Mouse (Mus musculus) mouse trophoblast stem cell (cell line): ENCODE results near the gene Cnst.

Experiments
- in situ Hi-C, 2 experiments: fragments of 300-500 bp; cut with MseI, MboI; formaldehyde crosslinking; loops; 2 replicates in 1 of 2; 3 replicates in 1 of 2; pipeline ENCODE4 v1.15.1; 2025

The Cnst gene

DNA sequence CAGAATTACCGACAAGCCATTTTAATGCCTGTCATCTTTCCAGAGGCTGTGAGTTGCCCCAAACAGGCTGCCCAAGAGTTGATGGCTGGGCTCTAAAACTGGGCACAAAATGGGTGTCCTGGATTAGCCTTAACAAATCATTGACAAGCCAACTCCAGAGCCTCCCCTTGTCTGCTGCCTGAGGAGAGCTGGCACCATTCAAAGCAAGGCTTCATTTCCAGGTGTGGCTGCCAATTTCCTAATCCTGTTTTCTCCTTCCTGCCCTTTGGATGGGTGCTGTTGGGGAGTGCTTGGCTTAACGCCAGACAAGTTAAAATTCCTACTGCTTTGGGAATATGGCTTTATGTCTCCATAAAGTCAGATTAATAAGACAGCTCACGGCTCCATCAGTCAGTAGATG lies 98.0 kb downstream of the Cnst start:
- in situ Hi-C loops, result loop anchor here (10.0 kb wide), 1 partner anchor 91 kb away; no protein-coding TSS in a partner anchor

DNA sequence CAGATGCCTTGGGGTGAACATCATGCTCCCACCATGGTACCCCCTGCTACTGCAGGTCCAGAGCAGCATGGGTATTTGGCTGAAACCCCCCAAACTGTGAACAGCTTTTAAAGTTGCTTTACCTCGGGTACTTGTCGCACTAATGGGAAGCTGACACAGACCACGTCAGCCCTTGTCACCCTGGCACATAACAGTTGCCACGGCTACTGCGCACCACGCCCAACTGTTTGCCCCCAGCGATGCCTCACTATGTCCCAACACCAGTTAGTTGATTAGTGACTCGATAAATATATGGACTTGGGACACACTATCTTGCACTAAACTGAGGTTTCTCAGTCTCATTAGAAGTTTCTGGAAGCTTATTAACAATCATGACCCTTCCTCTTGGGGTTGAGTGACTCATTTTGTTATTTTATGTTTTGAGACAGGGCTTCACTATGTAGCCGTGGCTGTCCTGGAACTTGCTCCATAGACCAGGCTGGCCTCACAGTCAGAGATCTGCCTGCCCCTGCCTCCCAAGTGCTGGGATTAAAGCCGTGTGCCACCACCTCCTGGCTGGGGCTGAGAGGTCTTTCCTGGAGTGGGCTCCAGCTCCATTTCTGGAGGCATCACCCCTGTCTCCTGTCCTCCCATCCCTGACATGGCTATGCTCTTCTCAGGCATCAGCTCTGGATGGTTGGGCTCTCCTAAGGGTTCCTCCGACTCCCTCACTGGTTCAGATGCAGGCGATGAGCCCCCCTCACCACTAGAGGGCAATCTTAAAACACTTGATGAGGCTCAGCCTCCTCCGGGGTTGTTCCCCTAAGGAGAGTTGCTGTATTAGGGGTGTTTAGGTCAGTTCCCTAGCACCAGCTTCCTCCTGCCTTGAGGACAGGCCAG lies 99.2 kb downstream of the Cnst start:
- in situ Hi-C loops, result loop anchor here (10.0 kb wide), 1 partner anchor 89 kb away; no protein-coding TSS in a partner anchor

DNA sequence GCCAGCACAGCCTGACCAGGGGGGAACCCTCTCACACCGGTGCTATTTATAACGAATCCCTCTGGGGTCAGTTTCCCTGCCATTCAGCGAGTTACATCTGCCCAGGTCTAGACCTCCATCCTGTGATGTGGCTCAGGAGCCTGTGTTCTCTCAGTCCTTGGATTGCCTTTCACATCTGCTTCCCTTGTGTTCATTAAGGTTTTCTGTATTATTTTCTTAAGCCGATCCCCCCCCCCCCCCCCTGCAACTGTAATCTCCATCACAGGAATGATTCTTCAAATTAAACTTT lies 99.8 kb downstream of the Cnst start:
- in situ Hi-C loops, result loop anchor here (10.0 kb wide), 1 partner anchor 89 kb away; no protein-coding TSS in a partner anchor

DNA sequence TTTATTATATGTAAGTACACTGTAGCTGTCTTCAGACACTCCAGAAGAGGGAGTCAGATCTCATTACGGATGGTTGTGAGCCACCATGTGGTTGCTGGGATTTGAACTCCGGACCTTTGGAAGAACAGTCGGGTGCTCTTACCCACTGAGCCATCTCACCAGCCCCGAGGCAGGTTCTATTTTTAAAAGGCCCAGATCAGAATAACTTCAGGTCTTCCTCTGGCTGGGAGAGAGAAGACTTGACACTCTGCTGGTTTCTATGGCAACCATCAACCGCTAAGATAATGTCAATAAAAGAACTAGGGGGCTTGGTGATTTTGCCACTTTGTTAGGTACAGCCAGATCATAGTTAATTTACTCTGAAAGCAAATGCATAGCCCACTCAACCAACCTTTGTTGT lies 102.5 kb downstream of the Cnst start:
- in situ Hi-C loops, result loop anchor here (10.0 kb wide), 1 partner anchor 86 kb away; no protein-coding TSS in a partner anchor

DNA sequence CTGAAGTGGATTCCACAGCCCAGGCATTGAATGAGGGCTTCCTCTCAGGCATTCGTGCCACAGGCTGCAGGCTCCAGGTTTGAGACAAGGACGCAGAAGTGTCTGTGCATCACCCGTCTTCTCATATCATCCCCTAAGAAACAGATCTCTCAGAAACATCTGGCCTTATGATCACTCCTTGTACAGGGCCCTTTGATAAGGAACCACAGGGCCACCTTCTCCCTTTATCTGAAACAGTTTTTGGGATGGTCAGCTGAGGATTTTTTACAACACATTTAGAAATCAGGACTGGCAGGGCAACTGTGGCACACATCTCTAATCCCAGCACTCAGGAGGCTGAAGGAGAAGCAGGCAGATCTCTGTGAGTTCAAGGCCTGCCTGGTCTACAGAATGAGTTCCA lies 103.2 kb downstream of the Cnst start:
- in situ Hi-C loops, result loop anchor here (10.0 kb wide), 1 partner anchor 85 kb away; no protein-coding TSS in a partner anchor

DNA sequence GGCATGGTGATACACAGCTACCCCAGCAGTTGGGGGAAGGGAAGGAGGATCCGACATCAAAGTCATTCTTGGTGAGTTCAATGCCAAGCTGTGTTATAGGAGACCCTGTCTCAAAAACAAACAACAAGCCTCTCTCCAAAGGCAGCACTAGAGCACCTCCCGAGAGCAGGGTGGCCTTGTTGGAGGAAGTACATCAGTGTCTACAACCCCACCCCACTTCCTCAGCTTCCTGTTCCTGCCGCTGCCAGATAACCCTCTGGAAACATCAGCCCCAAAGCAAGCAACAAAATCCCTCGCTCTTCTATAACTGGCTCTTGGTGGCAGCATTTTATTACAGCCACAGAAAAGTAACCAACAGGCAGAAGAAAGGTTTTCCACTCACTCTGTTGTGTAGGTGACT lies 104.1 kb downstream of the Cnst start:
- in situ Hi-C loops, result no loop called here

DNA sequence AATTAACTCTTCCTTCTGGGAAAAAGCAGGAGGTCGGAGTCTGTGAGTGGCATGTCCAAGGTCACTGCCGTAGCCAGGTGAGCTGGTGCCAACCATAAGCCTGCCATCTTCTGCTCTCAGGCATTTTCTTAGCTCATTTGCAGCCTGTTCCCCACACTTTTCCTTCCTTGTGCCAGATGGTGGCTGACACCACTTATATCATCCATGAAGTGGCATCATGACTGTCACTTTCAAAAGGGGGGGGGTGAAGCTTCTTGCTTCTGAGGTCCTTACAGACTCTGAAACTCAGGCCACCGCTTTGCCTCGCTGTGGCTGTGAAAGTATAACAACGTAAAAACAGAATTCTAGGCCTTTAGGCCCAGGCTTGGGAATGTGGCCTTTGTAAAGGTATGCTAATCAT lies 105.1 kb downstream of the Cnst start:
- in situ Hi-C loops, result no loop called here

DNA sequence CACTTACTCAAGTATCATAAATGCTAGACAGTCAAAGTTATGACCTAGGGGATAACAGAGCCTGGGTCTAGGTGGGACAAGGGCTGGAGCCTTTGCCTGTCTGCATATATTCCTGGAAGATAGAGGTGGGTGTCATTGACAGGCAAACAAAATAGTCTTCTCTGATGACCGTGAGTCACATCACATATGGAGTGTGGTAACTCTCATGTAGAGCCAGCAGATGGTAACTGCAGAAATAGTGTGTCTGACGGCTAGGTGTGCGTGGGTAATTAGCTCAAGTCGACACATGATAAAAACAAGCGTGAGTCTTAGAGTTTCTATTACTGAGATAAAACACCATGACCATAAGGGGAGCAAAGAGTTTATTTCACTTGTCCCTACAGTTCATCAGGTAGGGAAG lies 116.9 kb downstream of the Cnst start:
- in situ Hi-C loops, result no loop called here

DNA sequence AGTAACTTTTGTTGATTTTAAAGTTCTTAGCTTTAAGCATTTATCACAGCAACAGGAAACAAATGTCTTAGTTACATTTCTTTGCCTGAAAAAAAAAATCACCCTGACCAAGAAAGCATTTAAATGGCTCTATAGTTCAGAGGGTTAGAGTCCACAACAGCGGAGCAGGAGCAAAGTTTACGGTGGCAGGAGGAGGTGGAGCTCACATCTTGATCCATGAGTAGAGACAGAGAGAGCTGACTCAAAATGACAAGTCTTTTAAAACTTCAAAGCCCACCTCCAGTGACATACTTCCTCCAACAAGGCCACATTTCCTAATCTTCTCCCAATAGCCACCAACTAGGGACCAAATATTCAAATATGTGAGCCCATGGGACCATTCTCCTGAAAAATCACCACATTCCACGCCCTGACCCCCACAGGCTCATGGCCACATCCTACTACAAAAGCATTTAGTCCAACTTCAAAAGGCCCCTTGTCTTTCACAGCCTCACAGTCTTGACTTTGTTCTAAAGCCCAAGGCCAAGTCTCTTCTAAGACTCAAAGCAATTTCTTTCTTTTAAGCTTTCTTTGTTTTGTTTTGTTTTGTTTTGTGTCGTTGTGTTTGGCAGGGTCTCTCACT lies 118.2 kb downstream of the Cnst start:
- in situ Hi-C loops, result no loop called here

DNA sequence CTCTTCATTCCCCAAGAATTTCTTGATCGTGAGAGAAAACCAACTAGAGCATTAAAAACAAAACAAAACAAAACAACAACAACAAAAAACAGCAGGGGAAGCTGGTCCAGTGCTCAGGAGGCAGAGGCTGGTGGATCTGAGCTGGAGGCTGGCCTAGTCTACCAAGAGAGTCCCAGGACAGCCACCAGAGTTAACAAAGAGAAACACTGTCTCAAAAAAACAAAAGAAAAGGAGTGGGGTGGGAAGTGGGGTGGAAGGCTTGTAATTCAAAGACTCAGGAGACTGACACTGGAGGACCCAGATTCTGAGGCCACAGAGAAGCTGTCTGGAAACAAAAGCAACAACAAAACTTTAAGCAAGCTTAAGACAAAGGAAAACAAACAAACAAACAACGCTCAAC lies 120.8 kb downstream of the Cnst start:
- in situ Hi-C loops, result no loop called here

DNA sequence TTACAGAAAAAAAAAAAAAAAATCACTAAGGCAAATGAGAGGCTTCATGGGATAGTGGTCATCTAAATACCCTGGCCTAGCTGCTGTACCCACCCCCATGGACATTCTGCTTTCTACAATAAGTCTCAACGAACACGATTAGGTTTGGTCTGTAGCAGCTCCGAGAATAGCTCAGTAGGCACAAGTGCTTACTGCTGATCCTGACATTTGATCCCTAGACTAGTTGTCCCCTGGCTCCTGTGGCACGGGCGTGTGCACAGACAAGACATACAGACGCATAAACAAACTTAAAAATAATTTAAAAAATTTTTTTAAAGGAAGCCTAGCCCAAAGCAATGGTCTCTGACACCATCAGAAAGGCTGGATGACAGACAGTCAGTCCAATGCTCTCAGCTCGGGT lies 121.3 kb downstream of the Cnst start:
- in situ Hi-C loops, result no loop called here

DNA sequence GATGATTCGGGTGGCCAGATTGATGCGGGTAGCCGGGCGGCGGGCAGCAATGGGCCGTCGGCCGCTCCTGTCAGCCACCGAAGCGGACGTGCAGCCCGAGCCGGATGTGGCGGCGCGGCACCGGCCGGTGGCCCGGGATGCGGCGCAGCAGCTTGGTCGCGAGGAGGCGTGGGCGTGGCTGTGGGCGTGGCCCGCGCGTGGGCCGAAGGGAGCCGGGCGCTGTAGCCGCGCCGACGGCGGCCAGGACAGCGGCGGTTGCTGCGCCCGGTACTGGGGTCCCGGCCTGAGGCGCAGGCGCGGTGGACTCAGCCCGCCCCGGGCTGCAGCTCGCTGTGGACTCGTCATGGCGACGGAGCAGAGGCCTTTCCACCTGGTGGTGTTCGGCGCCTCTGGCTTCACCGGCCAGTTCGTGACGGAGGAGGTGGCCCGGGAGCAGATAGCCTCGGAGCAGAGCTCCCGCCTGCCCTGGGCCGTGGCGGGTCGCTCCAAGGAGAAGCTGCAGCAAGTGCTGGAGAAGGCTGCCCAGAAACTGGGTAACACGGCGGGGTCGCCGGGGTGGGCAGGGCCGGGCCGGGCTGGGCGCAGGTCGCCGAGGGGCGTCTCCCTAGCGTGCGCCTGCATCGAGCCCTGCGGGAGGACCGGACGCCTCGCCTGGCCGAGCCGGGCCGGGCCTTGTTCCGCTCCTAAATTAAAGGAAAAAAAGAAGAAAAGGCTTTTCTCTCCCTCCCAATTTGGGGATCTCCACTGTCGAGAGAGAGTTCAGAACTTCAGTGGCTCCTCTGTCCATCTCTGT lies 122.0 kb downstream of the Cnst start, which contains the start of gene Sccpdh:
TSS of gene Sccpdh (plus strand) at position 198 of the 793 bp plus-strand sequence.
- in situ Hi-C loops, result no loop called here

DNA sequence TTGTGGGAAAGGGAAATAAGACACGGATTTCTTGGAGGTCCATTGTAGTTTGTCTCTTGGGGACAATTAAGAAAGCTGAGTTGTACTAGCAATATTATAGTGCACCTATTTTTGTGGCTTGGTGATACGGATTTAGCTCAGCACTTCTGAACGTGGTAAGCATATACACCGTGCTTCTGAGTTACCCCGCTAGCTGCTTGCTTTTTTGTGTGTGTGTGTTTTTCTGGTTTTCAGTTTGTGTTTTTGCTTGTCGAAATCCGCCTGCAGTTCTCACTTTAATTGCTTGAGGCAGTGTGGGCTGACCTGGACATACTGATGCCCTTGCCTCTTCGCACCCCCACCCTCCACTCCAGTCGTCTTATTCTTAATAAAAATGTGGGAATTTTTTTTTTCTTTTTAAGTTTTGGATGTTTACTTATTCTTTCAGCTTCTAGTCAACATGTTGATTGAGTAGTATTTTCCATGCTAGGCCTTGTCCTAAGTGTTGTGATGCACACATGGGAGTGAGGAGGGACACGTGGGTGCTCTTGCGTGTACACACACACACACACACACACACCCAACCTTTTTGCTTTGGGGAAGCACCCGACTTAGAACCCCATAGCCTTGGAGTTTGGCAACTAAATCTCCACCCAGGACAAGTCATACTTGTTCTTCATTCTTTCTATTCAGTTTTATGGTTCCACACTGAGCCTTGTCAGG lies 122.8 kb downstream of the Cnst start:
- in situ Hi-C loops, result no loop called here

DNA sequence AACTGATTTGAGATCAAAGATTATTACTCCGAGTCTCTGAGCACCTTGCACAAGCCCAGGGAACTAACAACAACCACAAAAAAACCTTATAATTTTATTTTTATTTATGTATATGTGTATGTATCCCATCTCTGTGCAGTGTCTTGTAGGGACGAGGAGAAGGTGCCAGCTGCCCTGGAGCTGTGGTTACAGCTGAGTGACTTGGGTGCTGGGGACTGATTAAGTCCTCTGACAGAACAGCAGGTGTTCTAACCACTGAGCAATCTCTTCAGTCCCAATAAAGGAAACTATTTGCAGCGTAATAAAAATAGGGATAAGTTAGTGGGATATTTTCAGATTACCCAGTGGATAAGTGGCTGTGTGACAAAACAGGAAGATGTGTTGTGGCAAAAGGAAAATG lies 128.2 kb downstream of the Cnst start:
- in situ Hi-C loops, result no loop called here

DNA sequence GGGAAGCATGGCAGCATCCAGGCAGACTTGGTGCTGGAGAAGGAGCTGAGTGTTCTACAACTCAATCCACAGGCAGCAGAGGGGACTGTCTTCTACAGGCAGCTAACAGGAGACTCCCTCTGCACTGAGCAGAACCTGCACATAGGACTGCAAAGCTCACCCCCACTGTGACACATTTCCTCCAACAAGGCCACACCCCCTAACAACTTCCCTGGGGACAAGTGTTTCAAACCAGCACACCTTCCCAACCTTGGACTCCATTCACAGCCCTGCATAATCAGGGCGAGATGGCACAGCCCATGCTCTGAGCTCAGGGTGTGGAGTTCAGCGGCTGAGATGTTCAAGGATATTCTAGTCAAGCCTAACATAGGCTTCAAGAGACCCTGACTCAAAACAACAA lies 130.9 kb downstream of the Cnst start:
- in situ Hi-C loops, result no loop called here
